Comparison of ENCODE assay signal across 29 mouse cellular contexts in genomic region chr12:102301585-102301984, GRCm38 (mm10). TPM values are rescaled to one million over a fixed set of nuclear protein-coding genes. Genes with fewer than 3 reads are reported as not detected.
DNase-seq lines count a peak whose midpoint lies in the region; ATAC-seq and TF ChIP-seq lines count a peak whose summit lies in the region.
"Had no signal": no experiment of that assay in that cellular context is flagged by ENCODE, and none has a peak within 500 bp of the region (broad histone marks: within the 10 kb centered on the region; RNA-seq: fewer than 3 reads in every experiment).

No protein-coding gene starts in this region.

- no peaks in the 10 kb centered on the region for H3K9me3 ChIP-seq in hindbrain, embryonic 10.5 days
- no peaks in the 10 kb centered on the region for H3K9me3 ChIP-seq in hindbrain, postnatal 0 days (ENCODE audit: low read length)
- H3K9me3 ChIP-seq in lung, embryonic 14.5 days (ENCODE audit: low read depth, low read length) = no peaks in the 10 kb centered on the region
- H3K9me3 ChIP-seq in stomach, embryonic 16.5 days (replicated peaks; ENCODE audit: control insufficient read depth, low read length) = no peaks in the 10 kb centered on the region
- H3K9me3 ChIP-seq in stomach, postnatal 0 days (ENCODE audit: control insufficient read depth, low read length) = no peaks in the 10 kb centered on the region
- H3K9me3 ChIP-seq in hindbrain, embryonic 16.5 days (ENCODE audit: control insufficient read depth, low read length) = no peaks in the 10 kb centered on the region
- H3K9me3 ChIP-seq: forebrain, embryonic 13.5 days; hindbrain, embryonic 13.5 days; limb, embryonic 12.5 days; liver, embryonic 13.5 days; neural tube, embryonic 12.5 days had no signal

- H3K9ac ChIP-seq in hindbrain, postnatal 0 days (replicated peaks; ENCODE audit: low read length) = no peak overlapping the region
- H3K9ac ChIP-seq in lung, embryonic 14.5 days = no peak overlapping the region
- H3K9ac ChIP-seq in stomach, embryonic 16.5 days (ENCODE audit: low read length) = no peak overlapping the region
- no peak overlapping the region for H3K9ac ChIP-seq in stomach, postnatal 0 days (ENCODE audit: low read length)
- H3K9ac ChIP-seq in hindbrain, embryonic 16.5 days (ENCODE audit: low read depth, low read length) = no peak overlapping the region
- H3K9ac ChIP-seq: forebrain, embryonic 13.5 days; hindbrain, embryonic 13.5 days; limb, embryonic 12.5 days; liver, embryonic 13.5 days; neural tube, embryonic 12.5 days had no signal

- no peak for TF ChIP-seq EP300 in stomach, postnatal 0 days (optimal IDR thresholded peaks at IDR 0.05)

- H3K36me3 ChIP-seq in hindbrain, embryonic 10.5 days = no peaks in the 10 kb centered on the region
- no peaks in the 10 kb centered on the region for H3K36me3 ChIP-seq in hindbrain, postnatal 0 days (ENCODE audit: insufficient read depth, low read length)
- no peaks in the 10 kb centered on the region for H3K36me3 ChIP-seq in lung, embryonic 14.5 days (ENCODE audit: insufficient read depth)
- H3K36me3 ChIP-seq in stomach, embryonic 16.5 days (ENCODE audit: control insufficient read depth, insufficient read depth, low read length) = no peaks in the 10 kb centered on the region
- H3K36me3 ChIP-seq in stomach, postnatal 0 days (ENCODE audit: control insufficient read depth, insufficient read depth, low read length) = no peaks in the 10 kb centered on the region
- no peaks in the 10 kb centered on the region for H3K36me3 ChIP-seq in small intestine, adult 2 months (ENCODE audit: control insufficient read depth, insufficient read depth, low read length)
- no peaks in the 10 kb centered on the region for H3K36me3 ChIP-seq in hindbrain, embryonic 16.5 days (ENCODE audit: control insufficient read depth, insufficient read depth, low read length)
- H3K36me3 ChIP-seq: hindbrain, embryonic 13.5 days; limb, embryonic 12.5 days; liver, embryonic 13.5 days; neural tube, embryonic 12.5 days had no signal

- TF ChIP-seq POLR2A in small intestine, adult 2 months (IDR thresholded peaks at IDR 0.05; ENCODE audit: low read depth, low read length) = no peak

- ATAC-seq in hindbrain, postnatal 0 days = no peak
- no peak for ATAC-seq in lung, embryonic 14.5 days (ENCODE audit: insufficient read depth)
- no peak for ATAC-seq in stomach, embryonic 16.5 days (ENCODE audit: insufficient read depth, low FRiP score)
- no peak for ATAC-seq in stomach, postnatal 0 days (ENCODE audit: low FRiP score, low TSS enrichment)
- no peak for ATAC-seq in hindbrain, embryonic 16.5 days
- ATAC-seq: activated CD4-positive, CD25-positive, alpha-beta regulatory T cell, adult 4 months; forebrain, embryonic 13.5 days; inflammation-experienced regulatory T-cells, adult 6 months had no signal

- H3K4me1 ChIP-seq in hindbrain, embryonic 10.5 days (replicated peaks) = peaks cover 38% of the 10 kb centered on the region
- peaks cover 9% of the 10 kb centered on the region; the same call in 1 of the 2 replicates for H3K4me1 ChIP-seq in hindbrain, postnatal 0 days (ENCODE audit: insufficient read depth, low read length)
- peaks cover 44% of the 10 kb centered on the region for H3K4me1 ChIP-seq in lung, embryonic 14.5 days (ENCODE audit: insufficient read depth)
- H3K4me1 ChIP-seq in stomach, embryonic 16.5 days (ENCODE audit: control insufficient read depth, insufficient read depth, low read length) = peaks cover 45% of the 10 kb centered on the region
- peaks cover 2% of the 10 kb centered on the region for H3K4me1 ChIP-seq in stomach, postnatal 0 days (replicated peaks; ENCODE audit: control insufficient read depth, insufficient read depth)
- peaks cover 31% of the 10 kb centered on the region; the same call in 1 of the 2 replicates for H3K4me1 ChIP-seq in small intestine, adult 2 months (ENCODE audit: control insufficient read depth, insufficient read depth, insufficient read length, low read length)
- H3K4me1 ChIP-seq in hindbrain, embryonic 16.5 days (ENCODE audit: control insufficient read depth, insufficient read depth, low read depth, low read length) = peaks cover 18% of the 10 kb centered on the region

- H3K4me2 ChIP-seq in hindbrain, postnatal 0 days (ENCODE audit: low read depth, low read length) = no peak overlapping the region
- no peak overlapping the region for H3K4me2 ChIP-seq in lung, embryonic 14.5 days
- H3K4me2 ChIP-seq in stomach, embryonic 16.5 days (ENCODE audit: low read depth, low read length) = no peak overlapping the region
- H3K4me2 ChIP-seq in stomach, postnatal 0 days (replicated peaks; ENCODE audit: low read depth) = no peak overlapping the region
- H3K4me2 ChIP-seq in hindbrain, embryonic 16.5 days (ENCODE audit: low read length) = no peak overlapping the region
- H3K4me2 ChIP-seq: forebrain, embryonic 13.5 days; hindbrain, embryonic 13.5 days; limb, embryonic 12.5 days; liver, embryonic 13.5 days; midbrain, embryonic 11.5 days; neural tube, embryonic 12.5 days had no signal

- H3K27me3 ChIP-seq in hindbrain, embryonic 10.5 days (ENCODE audit: insufficient read depth, poor library complexity, severe bottlenecking) = no peaks in the 10 kb centered on the region
- H3K27me3 ChIP-seq in hindbrain, postnatal 0 days (ENCODE audit: insufficient read depth, low read length) = no peaks in the 10 kb centered on the region
- no peaks in the 10 kb centered on the region for H3K27me3 ChIP-seq in lung, embryonic 14.5 days (ENCODE audit: insufficient read depth, low read length)
- no peaks in the 10 kb centered on the region for H3K27me3 ChIP-seq in stomach, embryonic 16.5 days (ENCODE audit: control insufficient read depth, insufficient read depth, low read length)
- H3K27me3 ChIP-seq in stomach, postnatal 0 days (ENCODE audit: control insufficient read depth, insufficient read depth, low read length) = no peaks in the 10 kb centered on the region
- no peaks in the 10 kb centered on the region for H3K27me3 ChIP-seq in small intestine, adult 2 months (ENCODE audit: control insufficient read depth, insufficient read depth, low read length)
- H3K27me3 ChIP-seq in hindbrain, embryonic 16.5 days (replicated peaks; ENCODE audit: control insufficient read depth, insufficient read depth, low read length) = no peaks in the 10 kb centered on the region
- H3K27me3 ChIP-seq: CH12.LX; forebrain, embryonic 13.5 days; hindbrain, embryonic 13.5 days; limb, embryonic 12.5 days; liver, embryonic 13.5 days; neural tube, embryonic 12.5 days had no signal

- DNase-seq in hindbrain, embryonic 10.5 days (ENCODE audit: low spot score) = no peak
- no peak for DNase-seq in hindbrain, postnatal 0 days (ENCODE audit: low spot score)
- no peak for DNase-seq in lung, embryonic 14.5 days
- DNase-seq in lung, postnatal 36 days = no peak
- no peak for DNase-seq in stomach, postnatal 0 days (ENCODE audit: low spot score)
- DNase-seq: adrenal gland, adult 2 months; cerebellum, adult 11 months; cerebellum, adult 9-10 months; cerebellum, postnatal 36 days; gastrocnemius, postnatal 14 days; heart, postnatal 36 days; kidney, adult 8-10 months; liver, embryonic 13.5 days; lung, adult 2 months; right cerebral cortex, adult 18-20 months; thymus, postnatal 14 days had no signal

- no peak overlapping the region for H3K4me3 ChIP-seq in hindbrain, embryonic 10.5 days
- H3K4me3 ChIP-seq in hindbrain, postnatal 0 days (ENCODE audit: low read length) = no peak overlapping the region
- no peak overlapping the region for H3K4me3 ChIP-seq in lung, embryonic 14.5 days (ENCODE audit: low read depth, low read length)
- H3K4me3 ChIP-seq in stomach, embryonic 16.5 days (replicated peaks; ENCODE audit: low read length) = no peak overlapping the region
- no peak overlapping the region for H3K4me3 ChIP-seq in stomach, postnatal 0 days (ENCODE audit: low read depth, low read length)
- no peak overlapping the region for H3K4me3 ChIP-seq in small intestine, adult 2 months (ENCODE audit: low read depth, low read length)
- no peak overlapping the region for H3K4me3 ChIP-seq in hindbrain, embryonic 16.5 days (ENCODE audit: low read length)
- H3K4me3 ChIP-seq: forebrain, embryonic 13.5 days; hindbrain, embryonic 13.5 days; limb, embryonic 12.5 days; liver, embryonic 13.5 days; myocyte; neural tube, embryonic 12.5 days had no signal

- TF ChIP-seq CTCF in hindbrain, postnatal 0 days (IDR thresholded peaks at IDR 0.05; ENCODE audit: low read depth) = no peak
- no peak for TF ChIP-seq CTCF in lung, embryonic 14.5 days (IDR thresholded peaks at IDR 0.05; ENCODE audit: low read depth)
- TF ChIP-seq CTCF in stomach, postnatal 0 days (IDR thresholded peaks at IDR 0.05; ENCODE audit: low read depth) = no peak
- no peak for TF ChIP-seq CTCF in small intestine, adult 2 months (IDR thresholded peaks at IDR 0.05; ENCODE audit: extremely low read depth, insufficient read length, insufficient replicate concordance, low read depth, low read length)

- H3K27ac ChIP-seq in hindbrain, embryonic 10.5 days = 0 out of 2 replicates have a peak overlapping the region, but pooled peaks have one; percentile 66
- no peak overlapping the region for H3K27ac ChIP-seq in hindbrain, postnatal 0 days
- peak overlapping the region; percentile 72; the same call in 1 of the 2 replicates for H3K27ac ChIP-seq in lung, embryonic 14.5 days (ENCODE audit: low read depth)
- peak overlapping the region; percentile 6; the same call in 1 of the 2 replicates for H3K27ac ChIP-seq in stomach, embryonic 16.5 days (ENCODE audit: low read length)
- no peak overlapping the region for H3K27ac ChIP-seq in stomach, postnatal 0 days (replicated peaks)
- H3K27ac ChIP-seq in small intestine, adult 2 months (ENCODE audit: insufficient read depth, low read depth, low read length) = peak overlapping the region; percentile 42
- H3K27ac ChIP-seq in hindbrain, embryonic 16.5 days (ENCODE audit: low read depth, low read length) = no peak overlapping the region
- H3K27ac ChIP-seq: forebrain, embryonic 13.5 days; hindbrain, embryonic 13.5 days; kidney, postnatal 0 days; liver, embryonic 13.5 days; neural tube, embryonic 12.5 days had no signal

- 76% methylated on average over 1 of the region's 1 CpGs for WGBS in hindbrain, embryonic 10.5 days
- 81% methylated on average over 1 of the region's 1 CpGs for WGBS in hindbrain, postnatal 0 days
- 74% methylated on average over 1 of the region's 1 CpGs for WGBS in lung, embryonic 14.5 days
- WGBS in stomach, embryonic 16.5 days = 67% methylated on average over 1 of the region's 1 CpGs
- WGBS in stomach, postnatal 0 days = 72% methylated on average over 1 of the region's 1 CpGs
- WGBS in small intestine, adult 2 months = 45% methylated on average over 1 of the region's 1 CpGs
- WGBS in hindbrain, embryonic 16.5 days = 90% methylated on average over 1 of the region's 1 CpGs

RNA-seq across cellular contexts. Expression of gene Rin3, which starts 18.7 kb away (rescaled TPM):
- polyA plus RNA-seq in hindbrain, embryonic 10.5 days (2016; fragmentation: Nextera tagmentation; extraction: Ambion mirVana) = 5.1 TPM in 2 replicates
- total RNA-seq in hindbrain, postnatal 0 days (2014; rRNA removed) = 2.0 and 3.2 TPM in 2 replicates
- polyA plus RNA-seq in hindbrain, postnatal 0 days (2015; fragmentation: Nextera tagmentation; extraction: Ambion mirVana) = 1.7 and 1.8 TPM in 2 replicates
- polyA plus RNA-seq in lung, embryonic 14.5 days (2014; fragmentation: Nextera tagmentation; extraction: Ambion mirVana) = 14.3 and 15.4 TPM in 2 replicates
- 8.5 and 9.3 TPM in 2 replicates for polyA plus RNA-seq in stomach, embryonic 16.5 days (2015; fragmentation: Nextera tagmentation; extraction: Ambion mirVana)
- polyA plus RNA-seq in stomach, postnatal 0 days (2015; fragmentation: Nextera tagmentation; extraction: Ambion mirVana) = 2.9 and 3.0 TPM in 2 replicates
- 5.9 and 10.7 TPM in 2 replicates for polyA plus RNA-seq in small intestine, adult 2 months (2012; rRNA removed)
- polyA plus RNA-seq in hindbrain, embryonic 16.5 days (2015; fragmentation: Nextera tagmentation; extraction: Ambion mirVana) = 2.6 and 4.2 TPM in 2 replicates

Comparison
In these comparisons a context has a peak if more than half of its experiments do, and no peak if none do; other contexts are left out.
1. H3K27ac ChIP-seq: peak in hindbrain, embryonic 10.5 days (single experiment), lung, embryonic 14.5 days (single experiment), stomach, embryonic 16.5 days (single experiment) and small intestine, adult 2 months (single experiment); none in hindbrain, postnatal 0 days (single experiment), stomach, postnatal 0 days (single experiment) and hindbrain, embryonic 16.5 days (single experiment).